Mouse (Mus musculus) bone marrow macrophage, adult 2 months (primary cell): ENCODE data around the gene Gga3.

Source experiments
- CTCF ChIP-seq: IDR thresholded peaks from 2 replicates; pipeline ENCODE4 v1.5.1; 2012; ENCODE audit warnings: low read depth, mild to moderate bottlenecking, low read length, moderate library complexity
- POLR2A ChIP-seq: IDR thresholded peaks from 2 replicates; pipeline ENCODE4 v1.6.1; 2012; ENCODE audit warnings: mild to moderate bottlenecking, low read depth, low read length, borderline replicate concordance

DNA sequence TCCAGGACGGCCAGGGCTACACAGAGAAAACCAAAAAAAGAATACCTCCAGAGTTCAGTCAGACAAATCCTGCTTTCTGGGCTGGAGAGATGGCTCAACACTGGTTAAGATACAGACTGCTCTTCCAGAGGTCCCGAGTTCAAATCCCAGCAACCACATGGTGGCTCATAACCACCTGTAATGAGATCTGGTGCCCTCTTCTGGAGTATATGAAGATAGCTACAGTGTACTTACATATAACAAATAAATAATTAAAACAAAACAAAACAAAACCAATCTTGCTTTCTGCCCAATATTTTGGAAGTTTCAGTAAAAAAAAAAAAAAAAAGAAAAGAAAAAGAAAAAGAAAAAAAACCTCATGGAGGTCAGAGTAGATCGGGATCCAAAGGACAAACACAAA is 8.6 kb downstream of the Gga3 start:
- TF ChIP-seq POLR2A (no peak), CTCF (no peak)
